Mouse (Mus musculus) CH12.LX (cell line): ENCODE measurements around the gene Tnni1. TPM values are rescaled to one million over a fixed set of nuclear protein-coding genes. Genes with fewer than 3 reads are reported as not detected.

ENCODE experiments used
- DNase-seq: peaks from one replicate; pipeline ENCODE4 v3.0.0-alpha.2; 2013; ENCODE audit errors: extremely low read depth
- H3K27ac ChIP-seq: 2 replicates; pipeline ENCODE4 v1.5.1; 2012; ENCODE audit warnings: low read depth, mild to moderate bottlenecking, control low read depth, moderate library complexity; ENCODE audit not compliant: insufficient read depth
- H3K27me3 ChIP-seq: replicated peaks from 2 replicates; pipeline ENCODE3; 2012; ENCODE audit warnings: inconsistent platforms
- H3K36me3 ChIP-seq, 2 experiments: replicated peaks in 1 of 2; 2 replicates each; pipeline versions ENCODE3 to v1.6.1; 2012; ENCODE audit warnings: inconsistent platforms in 1 of 2, low read length in 1 of 2, mild to moderate bottlenecking in 1 of 2, mixed read lengths in 1 of 2, moderate library complexity in 1 of 2; ENCODE audit not compliant: control insufficient read depth in 1 of 2, insufficient read depth in 1 of 2
- H3K4me1 ChIP-seq, 2 experiments: 2 replicates each; pipeline ENCODE4 v1.6.1; 2012; ENCODE audit warnings: inconsistent platforms in 1 of 2, moderate library complexity in 1 of 2; ENCODE audit not compliant: insufficient read depth in 2 of 2, control insufficient read depth in 1 of 2
- H3K4me2 ChIP-seq: 2 replicates; pipeline ENCODE4 v1.6.1; 2012; ENCODE audit warnings: low read depth, mild to moderate bottlenecking, control low read depth; ENCODE audit not compliant: poor library complexity, insufficient read depth, severe bottlenecking
- H3K4me3 ChIP-seq, 3 experiments: fragments of 150-350 bp in 1 of 3; sonication (generic) in 1 of 3; replicated peaks in 1 of 3; 2 replicates each; pipeline versions ENCODE3 to v1.5.1; 2011 to 2012; ENCODE audit warnings: low read depth in 2 of 3, low read length in 2 of 3, mild to moderate bottlenecking in 2 of 3, moderate library complexity in 2 of 3, control low read depth in 1 of 3, improper control_type of control experiment in 1 of 3, inconsistent platforms in 1 of 3, mixed read lengths in 1 of 3; ENCODE audit not compliant: poor library complexity in 1 of 3
- H3K79me2 ChIP-seq: replicated peaks from 2 replicates; pipeline ENCODE4 v1.6.1; 2012; ENCODE audit warnings: mild to moderate bottlenecking, moderate library complexity; ENCODE audit not compliant: control insufficient read depth, poor library complexity, insufficient read depth, severe bottlenecking; ENCODE audit errors: extremely low read depth
- H3K9ac ChIP-seq: 2 replicates; pipeline ENCODE4 v1.6.1; 2012; ENCODE audit warnings: low read depth, mild to moderate bottlenecking, control low read depth, moderate library complexity; ENCODE audit not compliant: insufficient read depth
- H3K9me3 ChIP-seq: replicated peaks from 2 replicates; pipeline ENCODE3; 2012; ENCODE audit warnings: low read length, inconsistent platforms, mixed read lengths
- CTCF ChIP-seq, 2 experiments: IDR thresholded peaks in 1 of 2; conservative IDR thresholded peaks in 1 of 2; 2 replicates each; pipeline ENCODE4 v1.5.1; 2011 to 2012; ENCODE audit warnings: low read depth in 2 of 2, low read length in 2 of 2, improper control_type of control experiment in 1 of 2, inconsistent platforms in 1 of 2, mild to moderate bottlenecking in 1 of 2, moderate library complexity in 1 of 2
- E2F4 ChIP-seq: IDR thresholded peaks from 2 replicates; pipeline ENCODE4 v1.6.1; 2011; ENCODE audit warnings: low read depth, low read length, improper control_type of control experiment; ENCODE audit not compliant: insufficient replicate concordance
- ETS1 ChIP-seq: conservative IDR thresholded peaks from 2 replicates; pipeline ENCODE4 v1.6.1; 2012; ENCODE audit warnings: low read depth, mild to moderate bottlenecking, inconsistent platforms, low read length, improper control_type of control experiment, moderate library complexity
- JUN ChIP-seq: IDR thresholded peaks from 2 replicates; pipeline ENCODE4 v1.6.1; 2011; ENCODE audit warnings: low read depth, mild to moderate bottlenecking, low read length, improper control_type of control experiment, moderate library complexity; ENCODE audit not compliant: insufficient read depth
- JUND ChIP-seq: conservative IDR thresholded peaks from 2 replicates; pipeline ENCODE4 v1.6.1; 2011; ENCODE audit warnings: low read depth, low read length, improper control_type of control experiment
- MAFK ChIP-seq: IDR thresholded peaks from 2 replicates; pipeline ENCODE4 v1.6.1; 2011; ENCODE audit warnings: low read length, improper control_type of control experiment; ENCODE audit not compliant: insufficient replicate concordance
- MAX ChIP-seq: IDR thresholded peaks from 2 replicates; pipeline ENCODE4 v1.6.1; 2011; ENCODE audit warnings: low read length, improper control_type of control experiment
- MYC ChIP-seq: IDR thresholded peaks from 2 replicates; pipeline ENCODE4 v1.6.1; 2011; ENCODE audit warnings: low read depth, mild to moderate bottlenecking, improper control_type of control experiment, low read length
- RAD21 ChIP-seq: IDR thresholded peaks from 2 replicates; pipeline ENCODE4 v1.6.1; 2011; ENCODE audit warnings: low read depth, mild to moderate bottlenecking, low read length, improper control_type of control experiment, moderate library complexity
- RCOR1 ChIP-seq: conservative IDR thresholded peaks from 2 replicates; pipeline ENCODE4 v1.6.1; 2012; ENCODE audit warnings: low read depth, mild to moderate bottlenecking, inconsistent platforms, low read length, improper control_type of control experiment
- SIN3A ChIP-seq: IDR thresholded peaks from 2 replicates; pipeline ENCODE4 v1.6.1; 2012; ENCODE audit warnings: low read length, improper control_type of control experiment, inconsistent platforms
- SMC3 ChIP-seq: IDR thresholded peaks from 2 replicates; pipeline ENCODE4 v1.6.1; 2011; ENCODE audit warnings: low read depth, low read length, improper control_type of control experiment
- TBP ChIP-seq: conservative IDR thresholded peaks from 2 replicates; pipeline ENCODE4 v1.6.1; 2011; ENCODE audit warnings: low read depth, low read length, improper control_type of control experiment
- UBTF ChIP-seq: IDR thresholded peaks from 2 replicates; pipeline ENCODE4 v1.6.1; 2012; ENCODE audit warnings: low read depth, mild to moderate bottlenecking, inconsistent platforms, low read length, improper control_type of control experiment, moderate library complexity
- ZC3H11A ChIP-seq: IDR thresholded peaks from 2 replicates; pipeline ENCODE4 v1.6.1; 2012; ENCODE audit warnings: low read depth, mild to moderate bottlenecking, inconsistent platforms, low read length, improper control_type of control experiment
- ZKSCAN1 ChIP-seq: IDR thresholded peaks from 2 replicates; pipeline ENCODE4 v1.6.1; 2012; ENCODE audit warnings: low read depth, inconsistent platforms, low read length, improper control_type of control experiment, borderline replicate concordance
- dilution Hi-C: fragments of 300-500 bp; cut with MboI; formaldehyde crosslinking; loops from 2 replicates; pipeline ENCODE4 v1.14.3; 2020; ENCODE audit warnings: low sequenced_read_pairs; ENCODE audit not compliant: extremely low pct_unique_long_range_greater_than_20kb, extremely low pct_ligation_motif_present
- in situ Hi-C: fragments of 300-500 bp; cut with MboI; formaldehyde crosslinking; loops from 3 replicates; pipeline ENCODE4 v1.14.3; 2019; ENCODE audit warnings: low sequenced_read_pairs, low pct_ligation_motif_present, low pct_unique_long_range_greater_than_20kb, mixed read lengths
- polyA plus RNA-seq: library from polyadenylated mRNA; unstranded; fragments of >175 nt; gene quantifications from 2 replicates; pipeline ENCODE4 v1.2.1, GENCODE M21; 2012; ENCODE audit warnings: low read depth; ENCODE audit not compliant: insufficient read length
- total RNA-seq, 2 experiments: library from RNA; depleted of rRNA; stranded (reverse); fragments of 300-350 nt in 1 of 2; fragments of >200 nt in 1 of 2; gene quantifications; 2 replicates each; pipeline ENCODE4 v1.2.3; 2012 to 2014

Tnni1 gene
- total and polyA plus RNA-seq, 3 experiments, result 1.6 to 6.9 (median 4.2) TPM

- TF ChIP-seq ZC3H11A, result no peak
- TF ChIP-seq RAD21, result peak; percentile 49
Observed at GRCm38 (mm10) chr1:135847139-135847562, 67.9 kb downstream of the Tnni1 start (continued).

- Histone ChIP-seq H3K4me2 (no peak overlapping the region), H3K27me3 (peaks cover 2% of the 10 kb centered on the region), H3K4me3 (no peak overlapping the region), H3K79me2 (no peaks in the 10 kb centered on the region), H3K36me3 (peaks cover 0 to 35% of the 10 kb centered on the region in 2 experiments), H3K4me1 (peaks cover 18 to 48% of the 10 kb centered on the region in 2 experiments), H3K9me3 (no peaks in the 10 kb centered on the region), H3K9ac (no peak overlapping the region), H3K27ac (no peak overlapping the region)
- DNase-seq, result no peak
- TF ChIP-seq ETS1 (no peak), TBP (no peak), MAFK (no peak), JUN (no peak), RCOR1 (no peak), ZKSCAN1 (no peak), MYC (no peak), ZC3H11A (no peak), E2F4 (no peak), UBTF (no peak)
- in situ Hi-C loops, result no loop called here
- dilution Hi-C loops, result no loop called here
Observed at GRCm38 (mm10) chr1:135847611-135848351, 68.5 kb downstream of the Tnni1 start.

DNA sequence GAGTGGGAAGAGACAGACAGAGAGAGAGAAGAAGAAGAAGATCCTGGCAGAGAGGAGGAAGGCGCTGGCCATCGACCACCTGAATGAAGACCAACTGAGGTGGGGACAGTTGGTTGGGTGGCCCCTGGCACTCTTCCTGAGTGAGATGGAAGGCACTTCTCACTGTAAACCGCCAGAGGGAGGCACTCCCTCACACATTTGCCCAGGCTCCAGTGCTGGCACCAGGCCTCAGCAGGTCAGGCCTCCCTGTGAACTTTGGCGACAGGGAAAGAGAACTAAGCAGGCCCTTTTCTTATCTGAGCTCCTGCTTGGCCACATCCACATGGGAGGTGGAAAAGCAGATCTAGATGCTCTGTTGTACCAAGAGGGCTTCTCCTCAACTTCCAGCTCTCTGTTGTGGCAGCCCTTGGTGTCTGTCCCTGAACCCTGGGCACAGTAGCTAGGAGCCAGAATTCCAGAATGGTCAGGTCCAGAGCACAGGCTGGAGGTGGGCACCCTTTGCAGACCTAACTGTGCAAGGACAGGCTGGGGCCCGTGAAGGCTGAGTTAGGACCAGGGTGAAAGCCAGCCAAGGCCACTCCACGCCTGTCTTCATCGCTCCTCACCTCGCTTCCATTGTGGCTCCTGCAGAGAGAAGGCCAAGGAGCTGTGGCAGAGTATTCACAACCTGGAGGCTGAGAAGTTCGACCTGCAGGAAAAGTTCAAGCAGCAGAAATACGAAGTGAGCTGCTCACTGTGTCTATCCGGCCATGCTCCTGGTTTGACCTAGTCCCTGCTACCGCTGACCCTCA, 71.7 kb downstream of the Tnni1 start:
- TF ChIP-seq CTCF (conservative IDR thresholded peaks at IDR 0.05 in 1 of 2, IDR thresholded peaks at IDR 0.05 in 1 of 2; ENCODE audit: low read depth in 2 of 2, low read length in 2 of 2) (peak in 1 of 2 experiments; percentile 76; a peak in 2 of 4 replicates), SMC3 (peak; percentile 64), MAX (no peak), SIN3A (no peak), RAD21 (peak; percentile 77), JUND (no peak)
- Histone ChIP-seq H3K9me3 (no peaks in the 10 kb centered on the region), H3K79me2 (no peaks in the 10 kb centered on the region), H3K4me2 (no peak overlapping the region), H3K36me3 (peaks cover 0 to 35% of the 10 kb centered on the region in 2 experiments), H3K27ac (no peak overlapping the region), H3K9ac (no peak overlapping the region), H3K4me1 (peaks cover 2 to 16% of the 10 kb centered on the region in 2 experiments; a peak in 2 of 4 replicates), H3K27me3 (peaks cover 9% of the 10 kb centered on the region), H3K4me3 (no peak overlapping the region)
- peak; percentile 35 for DNase-seq
- in situ Hi-C loops (no loop called here), dilution Hi-C loops (no loop called here)
